In genomic region chr1:192069971-192070591, GRCm38 (mm10) we compare ENCODE assay signal across 8 mouse cellular contexts. TPM values are rescaled to one million over a fixed set of nuclear protein-coding genes. Genes with fewer than 3 reads are reported as not detected.
DNase-seq lines count a peak whose midpoint lies in the region; ATAC-seq and TF ChIP-seq lines count a peak whose summit lies in the region.

No protein-coding gene starts in this region.

- no peak for TF ChIP-seq POLR2A in embryonic fibroblast, embryonic 13.5 days (IDR thresholded peaks at IDR 0.05; ENCODE audit: low read depth, low read length)

- peak overlapping the region; percentile 70 for H3K27ac ChIP-seq in gastrocnemius, adult 2 months
- H3K27ac ChIP-seq in embryonic fibroblast, embryonic 13.5 days (ENCODE audit: insufficient read depth, low read length), result peak overlapping the region; percentile 22; the same call in 1 of the 2 replicates

- peak; percentile 52 for DNase-seq in gastrocnemius, adult 2 months
- DNase-seq in gastrocnemius, postnatal 36 days, result no peak
- peak; percentile 79 for DNase-seq in 416B (ENCODE audit: low read depth)
- peak; percentile 71 for DNase-seq in kidney, adult 18-20 months
- DNase-seq in lung, postnatal 14 days, result peak; percentile 43
- DNase-seq in cerebellum, adult 9-10 months, result no peak

- TF ChIP-seq CTCF in gastrocnemius, adult 2 months (IDR thresholded peaks at IDR 0.05), result no peak
- no peak for TF ChIP-seq CTCF in embryonic fibroblast, embryonic 13.5 days (IDR thresholded peaks at IDR 0.05; ENCODE audit: borderline replicate concordance, insufficient read depth, low read length)

- no peak; the same call in 1 of the 2 replicates for ATAC-seq in monocyte, adult 5-6 weeks (replicated peaks; ENCODE audit: insufficient number of reproducible peaks, low FRiP score, low TSS enrichment, poor library complexity, severe bottlenecking)

- H3K4me3 ChIP-seq in gastrocnemius, adult 2 months, result peak overlapping the region; percentile 46
- no peak overlapping the region for H3K4me3 ChIP-seq in embryonic fibroblast, embryonic 13.5 days (ENCODE audit: insufficient read depth, low read length)

- intact Hi-C loops in gastrocnemius, adult 2 months (cut with DNase I), result no loop called here
- intact Hi-C loops in gastrocnemius, postnatal 36 days (cut with DNase I), result no loop called here

- peaks cover 7% of the 10 kb centered on the region; the same call in 1 of the 2 replicates for H3K4me1 ChIP-seq in embryonic fibroblast, embryonic 13.5 days (ENCODE audit: control insufficient read depth, insufficient read depth, low read length)

RNA-seq across cellular contexts. Expression of gene Traf5, which starts 22.3 kb away (rescaled TPM):
- total RNA-seq in gastrocnemius, adult 2 months (2021), result 1 to 10 TPM; 2.7 to 2.8 TPM
- 1 to 10 TPM; 2.9 to 3.0 TPM for total RNA-seq in gastrocnemius, postnatal 36 days (2021)
- polyA plus RNA-seq in embryonic fibroblast, embryonic 13.5 days (2011; ENCODE audit: insufficient read length, low read depth, missing spikeins), result 19.4 and 21.9 TPM in 2 replicates
- total RNA-seq in monocyte, adult 5-6 weeks (2017), result 27.1 to 48.1 TPM (median 30.7 TPM) in 3 replicates

Comparison
In these comparisons a context has a peak if more than half of its experiments do, and no peak if none do; other contexts are left out.
1. DNase-seq: peak in gastrocnemius, adult 2 months (single experiment), 416B (single experiment), kidney, adult 18-20 months (single experiment) and lung, postnatal 14 days (single experiment); none in gastrocnemius, postnatal 36 days (0 of 2) and cerebellum, adult 9-10 months (single experiment).